Mouse (Mus musculus): ENCODE measurements at regions not wholly inside any gene's neighbourhood (a gene's known extent, or its start where the extent isn't known, plus 50 kb on each side); places are given as distances from the start of the nearest gene placed in this dataset.

GRCm38 (mm10) chr11:24804623-24805023 is 726.8 kb downstream of the Bcl11a start:
- DNase-seq (ENCODE audit: low spot score), result no peak

- no peak for DNase-seq (ENCODE audit: low spot score)
Measured at GRCm38 (mm10) chr11:24829578-24830401, 751.9 kb downstream of the Bcl11a start.

GRCm38 (mm10) chr11:24830484-24830883 is 752.6 kb downstream of the Bcl11a start:
- no peak for DNase-seq (ENCODE audit: low spot score)

GRCm38 (mm10) chr11:24843839-24844738 is 766.2 kb downstream of the Bcl11a start:
- DNase-seq (ENCODE audit: low spot score), result no peak

GRCm38 (mm10) chr11:24856991-24857390 is 779.1 kb downstream of the Bcl11a start:
- DNase-seq (ENCODE audit: low spot score), result no peak

GRCm38 (mm10) chr11:24864637-24865036 is 786.8 kb downstream of the Bcl11a start:
- DNase-seq (ENCODE audit: low spot score), result no peak

GRCm38 (mm10) chr11:24865067-24865796 is 787.4 kb downstream of the Bcl11a start:
- no peak for DNase-seq (ENCODE audit: low spot score)
